Mouse (Mus musculus): Measurements from ENCODE around the gene Myzap.

Myzap gene

DNA sequence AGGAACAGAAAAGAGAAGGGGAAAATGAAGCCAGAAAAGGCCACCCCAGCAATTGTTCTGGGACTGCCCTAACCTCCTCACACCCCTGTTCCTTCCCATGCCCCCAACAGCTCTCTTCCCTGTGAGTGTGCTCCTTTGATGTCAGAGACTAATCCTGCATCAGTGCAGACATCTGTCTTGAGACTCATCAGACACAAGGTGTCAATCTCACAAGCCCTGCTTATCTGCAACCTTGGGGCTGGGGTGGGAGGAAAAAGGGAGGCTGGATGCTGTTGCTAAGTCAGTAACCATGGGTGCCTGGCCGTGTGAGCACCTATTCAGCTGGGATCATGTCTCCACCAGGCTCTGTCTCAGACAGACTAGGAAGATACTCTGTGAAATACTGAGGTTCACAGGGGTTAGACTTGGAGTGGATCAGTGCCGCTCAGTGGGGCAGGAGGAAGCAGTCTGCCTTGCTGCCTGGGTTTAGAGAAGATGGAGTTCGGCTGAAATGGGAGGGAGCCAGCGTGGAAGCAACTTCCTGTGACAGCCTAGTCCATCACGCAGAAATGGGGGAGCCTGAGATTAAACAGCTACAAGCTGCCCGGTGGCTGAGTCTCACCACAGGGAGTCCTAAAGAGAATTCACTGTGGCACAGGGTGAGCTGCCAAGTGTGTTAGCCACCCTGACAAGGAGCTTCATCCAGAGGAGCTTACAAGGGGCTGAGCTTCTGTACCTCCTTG, 12.9 kb upstream of the Myzap start:
- no peak for DNase-seq (ENCODE audit: low read depth, low spot score)

DNA sequence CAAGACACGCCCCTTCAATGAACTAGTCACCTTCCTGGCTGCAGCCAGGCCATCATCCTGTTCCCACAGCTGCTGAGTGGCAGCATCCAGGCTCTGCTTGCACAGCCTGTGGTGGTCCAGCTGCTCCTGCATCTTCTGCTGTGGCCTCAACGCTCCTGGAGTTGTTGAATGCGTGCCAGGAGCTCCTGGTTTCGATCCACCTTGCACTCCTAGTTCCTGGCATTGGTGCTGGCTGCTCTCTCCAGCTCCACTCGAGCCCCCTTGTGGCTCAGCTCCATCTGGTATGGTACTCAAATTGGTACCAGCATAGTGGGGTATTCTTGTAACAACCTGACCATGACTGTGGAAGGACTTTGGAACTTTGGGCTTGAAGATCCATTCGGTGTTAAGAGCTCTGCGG, 7.7 kb upstream of the Myzap start:
- no peak for DNase-seq (ENCODE audit: low read depth, low spot score)

DNA sequence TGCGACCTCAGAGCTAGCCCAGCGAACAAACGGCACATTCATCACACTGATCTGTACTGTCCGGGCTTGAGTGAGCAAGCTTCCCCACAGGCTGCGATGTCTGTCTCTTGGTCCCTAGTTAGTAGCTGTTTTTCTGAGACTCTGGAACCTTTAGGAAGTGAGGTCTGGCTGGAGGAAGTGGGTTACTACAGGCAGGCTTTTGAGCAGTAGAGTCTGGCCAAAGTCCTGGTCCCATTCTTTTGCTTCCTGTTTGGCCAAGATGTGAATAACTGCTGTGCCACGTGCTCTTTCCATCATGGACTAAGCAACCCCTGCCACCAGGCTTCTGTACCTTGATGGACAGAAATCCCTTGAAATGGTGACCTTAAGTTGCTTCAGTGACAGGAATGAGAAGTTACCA, 4.7 kb upstream of the Myzap start:
- no peak for DNase-seq (ENCODE audit: low read depth, low spot score)

DNA sequence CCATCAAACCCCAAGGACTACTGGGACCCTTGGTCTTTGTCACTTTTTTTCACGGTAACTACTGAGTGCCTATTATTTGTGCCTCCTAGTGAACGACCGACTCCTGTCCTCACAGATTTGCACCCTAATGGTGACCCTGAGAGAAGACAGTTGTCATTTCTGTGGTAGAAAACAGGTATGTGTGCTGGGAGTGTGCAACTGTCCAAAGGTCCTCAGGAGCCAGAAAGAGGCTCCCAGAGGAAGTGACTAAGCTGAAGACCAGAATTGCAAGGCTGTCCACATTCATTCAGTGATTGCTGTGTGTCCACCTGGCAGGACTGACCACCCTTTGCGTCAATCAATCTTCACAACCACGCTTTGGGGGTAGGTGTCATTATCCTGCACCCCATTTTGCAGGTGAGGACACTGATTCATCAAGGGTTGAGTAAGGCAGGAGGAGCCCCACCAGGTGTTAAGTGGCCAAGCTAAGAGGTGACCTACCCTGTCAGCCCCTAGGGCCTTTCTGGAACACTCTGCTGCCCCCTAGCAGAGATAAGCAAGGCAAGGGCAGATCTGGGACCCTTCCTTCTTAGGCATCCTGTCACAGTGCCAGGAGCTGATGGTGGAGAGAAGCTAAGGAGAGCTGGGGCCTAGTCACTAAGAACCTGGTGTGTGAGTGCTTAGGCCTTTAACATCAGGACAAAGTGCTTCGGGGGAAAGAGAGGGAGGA, 571 bp upstream of the Myzap start:
- DNase-seq (ENCODE audit: low read depth, low spot score): no peak

DNA sequence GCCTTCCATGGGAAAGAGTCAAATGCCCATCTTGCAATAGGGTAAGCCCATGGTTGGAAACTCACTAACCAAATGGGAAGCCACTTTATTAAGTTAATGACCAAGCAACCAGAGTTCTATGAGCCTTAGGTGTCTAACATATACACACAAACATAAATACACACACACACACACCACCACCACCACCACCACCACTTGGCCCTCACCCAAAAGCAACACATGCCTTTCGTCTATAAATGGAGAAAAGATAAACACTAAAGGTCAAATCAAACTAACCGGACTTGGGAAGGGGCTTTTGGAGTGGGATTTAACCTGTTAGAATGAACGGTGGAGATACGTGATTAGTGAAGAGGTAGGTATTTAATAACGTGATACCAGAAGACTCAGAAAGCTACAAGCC, 1.1 kb downstream of the Myzap start:
- DNase-seq (ENCODE audit: low read depth, low spot score): no peak

DNA sequence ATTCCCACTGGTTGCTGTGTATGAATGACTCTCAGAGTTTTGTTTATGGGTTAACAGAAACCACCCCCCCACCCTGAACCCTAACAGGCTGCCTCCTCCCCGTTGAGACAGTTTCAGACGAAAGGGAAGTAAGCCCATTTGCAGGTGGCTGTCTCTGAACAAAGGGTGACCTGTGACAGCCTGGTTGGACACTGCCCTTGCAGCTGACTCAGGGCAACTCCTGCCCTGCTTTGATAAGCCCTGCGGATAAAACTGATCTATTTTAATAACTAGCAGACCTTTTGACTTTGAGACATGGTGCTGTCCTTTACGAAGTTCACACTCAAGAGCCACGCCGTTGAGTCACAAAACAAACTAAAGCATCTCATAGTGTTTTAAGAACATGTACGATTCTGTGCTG, 2.4 kb downstream of the Myzap start:
- DNase-seq (ENCODE audit: low read depth, low spot score): no peak

DNA sequence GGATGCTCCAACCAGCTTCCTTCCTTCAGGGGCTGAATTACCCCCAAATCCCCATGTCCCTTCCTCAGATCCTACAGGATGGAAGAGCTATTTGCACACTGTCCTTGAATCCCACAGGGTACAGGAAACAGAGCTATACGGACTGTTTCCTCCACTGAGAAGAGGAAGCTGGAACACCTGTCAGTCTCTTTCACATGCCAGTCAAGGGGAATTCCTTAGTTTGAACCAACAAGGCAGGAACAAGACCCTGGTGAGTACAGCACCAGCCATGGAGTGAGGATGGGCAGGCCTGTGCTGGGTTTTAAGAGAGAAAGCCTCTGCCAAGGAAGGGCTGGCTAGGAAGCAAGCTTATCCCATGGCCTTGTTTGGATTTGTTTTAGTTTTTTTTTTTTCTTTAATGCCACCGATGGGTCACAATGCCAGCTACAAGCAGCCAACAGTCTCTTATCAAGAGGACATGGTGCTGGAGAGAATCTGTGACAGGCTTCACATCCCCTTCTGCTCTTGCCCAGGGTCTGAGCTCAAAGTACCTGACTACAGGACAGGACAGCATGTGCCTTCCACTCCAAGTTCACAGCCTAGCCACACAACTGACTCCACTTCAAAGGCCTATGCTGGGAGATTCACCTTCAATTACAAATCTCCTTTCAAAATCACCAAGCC, 3.1 kb downstream of the Myzap start:
- no peak for DNase-seq (ENCODE audit: low read depth, low spot score)

DNA sequence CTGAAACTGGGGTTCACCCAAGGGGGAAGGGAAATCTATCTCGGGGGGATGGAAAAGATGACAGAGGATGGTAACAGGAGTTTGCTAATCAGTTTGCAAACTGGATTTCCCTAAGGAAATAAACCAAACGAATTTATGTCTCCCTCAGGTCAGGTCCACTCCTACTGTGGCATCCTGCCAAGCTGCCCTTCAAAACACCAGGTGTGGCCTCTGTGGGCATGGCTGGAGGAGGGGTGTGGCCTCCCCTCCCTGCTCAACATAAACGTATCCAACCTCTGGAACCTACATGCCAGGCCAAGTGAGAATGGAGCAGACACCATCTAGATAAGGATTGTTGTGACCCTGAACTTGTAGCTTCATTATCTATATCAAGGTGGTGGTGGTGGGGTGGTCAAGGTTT, 5.8 kb downstream of the Myzap start:
- no peak for DNase-seq (ENCODE audit: low read depth, low spot score)

DNA sequence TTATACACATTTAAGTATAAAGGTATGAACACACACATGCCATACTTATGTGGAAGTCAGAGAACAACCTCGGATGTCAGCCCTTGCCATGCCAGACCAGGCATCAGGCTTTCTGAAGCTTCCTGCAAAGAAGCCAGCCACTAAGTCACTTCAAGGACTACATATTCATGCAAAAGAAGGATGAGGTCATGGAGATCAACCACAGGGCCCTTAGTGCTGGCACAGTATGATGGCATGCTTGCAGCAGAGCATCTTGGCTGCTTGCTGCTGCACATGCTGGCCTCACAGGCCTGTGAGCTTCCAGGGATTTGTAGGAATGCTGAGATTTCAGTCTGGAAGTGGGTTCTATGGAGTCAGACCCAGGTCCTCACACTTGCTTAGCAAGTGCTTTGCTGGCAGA, 9.4 kb downstream of the Myzap start:
- DNase-seq (ENCODE audit: low read depth, low spot score): no peak

DNA sequence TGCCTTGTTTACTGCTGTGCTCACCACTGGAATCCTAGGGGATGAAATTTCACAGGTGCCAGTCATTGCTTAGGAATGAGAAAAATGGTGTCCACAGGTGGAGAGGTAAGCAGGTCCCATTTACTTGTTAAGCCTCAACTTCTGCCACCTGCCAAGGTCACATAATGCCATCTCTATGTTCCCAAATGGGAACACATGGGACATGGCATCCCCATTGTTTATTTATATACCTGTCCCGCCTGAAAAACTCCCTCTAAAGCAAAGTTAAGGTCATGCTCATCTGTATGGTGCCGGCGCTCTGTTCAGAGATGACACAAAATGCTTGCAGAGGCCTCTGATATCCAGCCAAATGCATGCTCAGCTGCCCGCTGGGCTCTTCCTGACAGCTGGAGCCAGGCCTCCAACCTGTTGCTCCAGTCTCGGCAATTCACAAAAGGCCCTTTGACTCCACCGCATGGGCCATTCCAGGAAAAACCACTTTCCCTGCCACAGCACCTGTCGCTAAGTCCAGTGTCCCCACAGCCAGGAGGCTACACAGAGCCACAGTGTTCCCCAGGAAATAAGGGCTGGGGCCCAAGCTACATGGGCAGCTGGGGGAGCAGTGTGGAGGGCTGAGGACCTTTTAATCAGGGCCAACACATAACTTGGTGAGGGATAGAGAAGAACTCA, 13.1 kb downstream of the Myzap start:
- DNase-seq (ENCODE audit: low read depth, low spot score): no peak

DNA sequence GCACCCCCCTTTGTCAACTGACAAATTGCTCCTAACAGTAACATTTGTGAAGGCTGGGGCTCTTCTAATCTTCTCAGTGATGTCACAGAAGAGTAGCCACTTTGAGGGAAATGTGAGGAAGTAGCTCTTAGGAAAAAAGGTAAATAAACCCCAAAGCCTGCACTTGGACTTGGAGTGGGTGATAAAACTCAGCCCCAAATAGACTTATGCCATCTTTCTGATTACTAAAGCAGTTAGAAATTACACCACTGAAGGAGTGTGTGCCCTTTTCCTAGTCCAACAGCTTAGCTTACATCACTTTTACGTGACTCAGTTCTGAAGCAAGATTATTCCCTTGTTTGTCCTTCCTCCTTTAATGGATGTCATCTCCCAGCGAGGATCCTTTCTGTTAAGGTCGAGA, 17.7 kb downstream of the Myzap start:
- no peak for DNase-seq (ENCODE audit: low read depth, low spot score)

DNA sequence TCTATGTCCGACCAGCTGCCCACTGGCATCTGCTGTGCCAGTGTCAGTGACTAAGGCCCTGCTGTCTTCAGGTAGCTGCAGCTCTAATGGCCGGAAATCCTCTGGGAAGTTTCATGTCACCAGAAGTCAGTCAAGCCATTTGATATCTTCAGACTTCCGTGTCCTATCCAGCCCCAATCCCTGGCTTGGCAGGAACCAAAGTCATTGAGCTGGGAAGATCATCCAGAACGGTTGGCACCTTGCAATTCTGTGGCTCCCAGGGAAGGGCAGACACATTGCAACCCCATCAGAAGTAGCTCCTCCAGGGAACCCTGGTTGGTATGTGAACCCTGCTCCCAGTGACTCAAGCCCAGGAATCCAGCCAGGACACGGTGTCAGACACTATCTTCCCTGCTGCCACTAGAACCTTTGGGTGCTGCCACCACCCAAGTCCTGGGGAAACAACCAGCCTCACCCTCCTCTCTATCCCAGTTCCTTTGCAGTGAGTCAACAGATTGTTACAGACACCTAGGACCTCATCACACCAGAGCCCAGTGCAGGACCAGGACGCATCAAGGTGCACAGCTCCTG, 18.3 kb downstream of the Myzap start:
- DNase-seq (ENCODE audit: low read depth, low spot score): no peak

DNA sequence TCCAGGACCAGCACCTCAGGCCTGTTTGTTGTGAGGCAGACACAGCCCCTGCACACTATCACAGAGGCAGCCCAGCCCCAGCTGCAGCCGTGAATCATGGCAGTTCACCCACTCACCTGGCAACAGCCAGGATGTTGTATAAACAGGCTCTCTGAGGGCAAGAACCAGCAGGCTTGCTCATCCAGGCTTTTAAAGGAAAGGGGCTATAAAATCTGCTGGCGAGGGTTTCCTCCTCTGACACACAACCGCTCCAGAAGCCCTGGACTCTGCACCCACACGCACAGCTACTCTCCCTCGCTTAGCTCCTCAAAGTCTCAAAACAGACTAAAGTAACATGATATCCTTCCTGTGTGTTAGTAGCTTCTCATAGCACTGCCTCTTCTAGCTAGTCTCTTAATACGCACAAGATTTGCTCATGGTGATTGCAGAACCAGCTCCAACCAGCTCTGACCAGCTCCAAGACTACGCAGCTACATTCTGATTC, 21.0 kb downstream of the Myzap start:
- DNase-seq (ENCODE audit: low read depth, low spot score): no peak

DNA sequence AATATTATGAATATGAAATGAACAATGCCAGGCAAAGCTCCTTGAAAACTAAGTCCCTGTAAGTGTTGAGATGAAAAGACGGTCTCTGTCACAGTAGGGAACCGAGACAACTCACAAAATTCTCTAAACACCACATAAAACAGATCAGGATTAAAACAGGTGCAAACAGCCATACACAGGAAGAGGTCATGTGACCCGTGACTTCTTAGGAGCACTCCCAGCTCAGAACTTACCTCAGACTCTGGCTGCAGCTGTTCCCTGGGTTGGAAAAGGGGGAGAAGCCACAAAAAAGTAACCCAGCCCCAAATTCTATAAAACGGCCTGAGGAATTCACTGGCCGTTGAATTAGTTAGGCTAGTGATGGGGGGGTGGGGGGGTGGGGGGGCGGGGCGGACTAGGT, 22.0 kb downstream of the Myzap start:
- DNase-seq (ENCODE audit: low read depth, low spot score): no peak

DNA sequence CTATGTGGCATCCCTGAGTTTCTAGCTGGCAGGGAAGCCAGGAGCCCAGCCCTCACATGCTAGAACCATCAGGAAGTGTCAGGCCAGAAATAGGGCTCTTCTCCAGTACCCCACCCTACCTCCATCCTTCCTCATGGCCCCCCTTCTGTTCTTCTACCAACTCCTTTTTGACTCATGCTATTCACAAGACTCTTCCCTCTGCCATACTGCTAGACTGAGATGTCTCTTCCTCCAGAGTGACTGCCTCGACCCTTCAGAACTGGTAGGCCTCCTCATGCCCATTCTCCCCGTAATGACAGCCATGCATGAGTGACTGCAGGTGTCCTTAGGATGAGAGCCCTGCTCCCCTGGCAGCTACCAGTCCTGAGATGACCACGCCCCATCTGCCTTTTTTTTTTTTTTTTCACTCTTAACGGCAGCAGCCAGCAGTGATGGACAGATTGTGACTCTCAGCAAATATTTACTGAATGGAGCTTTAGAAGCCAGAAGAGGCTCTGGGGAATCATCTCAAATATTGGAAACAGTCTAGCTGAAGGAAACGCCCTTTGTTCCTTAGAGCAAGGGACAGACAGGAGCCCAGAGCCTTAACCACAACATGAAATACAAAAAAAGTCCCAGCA, 23.7 kb downstream of the Myzap start:
- no peak for DNase-seq (ENCODE audit: low read depth, low spot score)

DNA sequence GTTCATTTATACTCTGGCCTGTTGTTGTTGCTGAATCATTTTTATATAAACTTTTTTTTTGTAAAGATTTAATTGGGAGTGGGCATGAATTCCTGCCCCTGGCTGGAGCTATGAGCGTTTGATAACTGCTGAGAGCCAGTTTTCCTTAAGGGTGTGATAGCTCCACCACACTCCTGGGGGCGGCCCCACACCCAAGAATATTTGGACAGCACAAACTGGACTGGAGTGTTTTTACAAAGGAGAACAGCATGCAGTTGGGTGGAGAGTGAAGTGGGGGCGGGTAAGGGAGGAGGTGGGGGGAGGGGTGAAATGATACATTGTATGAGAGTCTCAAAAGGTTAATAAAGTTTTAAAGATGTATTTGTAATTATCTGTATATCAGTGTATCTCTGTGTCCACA, 24.8 kb downstream of the Myzap start:
- DNase-seq (ENCODE audit: low read depth, low spot score): no peak

DNA sequence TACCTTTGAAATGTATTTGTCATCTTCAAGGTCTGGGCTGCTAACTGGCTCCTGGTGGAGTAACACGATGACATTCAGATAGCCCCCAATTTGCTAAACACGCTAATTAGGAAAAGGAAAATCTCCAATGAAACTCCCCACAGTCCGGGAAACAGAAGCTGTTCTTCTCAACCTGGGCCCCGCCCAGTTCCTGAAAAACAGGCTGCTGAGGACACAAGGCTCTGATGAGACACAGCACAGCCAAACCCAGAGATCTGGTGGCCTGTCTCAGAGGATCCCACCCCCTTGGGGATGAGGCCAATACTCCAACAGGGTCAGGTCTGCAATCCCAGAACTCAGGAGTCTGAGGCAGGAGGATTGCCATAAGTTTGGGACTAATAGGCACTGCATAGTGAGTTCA, 25.4 kb downstream of the Myzap start:
- no peak for DNase-seq (ENCODE audit: low read depth, low spot score)

DNA sequence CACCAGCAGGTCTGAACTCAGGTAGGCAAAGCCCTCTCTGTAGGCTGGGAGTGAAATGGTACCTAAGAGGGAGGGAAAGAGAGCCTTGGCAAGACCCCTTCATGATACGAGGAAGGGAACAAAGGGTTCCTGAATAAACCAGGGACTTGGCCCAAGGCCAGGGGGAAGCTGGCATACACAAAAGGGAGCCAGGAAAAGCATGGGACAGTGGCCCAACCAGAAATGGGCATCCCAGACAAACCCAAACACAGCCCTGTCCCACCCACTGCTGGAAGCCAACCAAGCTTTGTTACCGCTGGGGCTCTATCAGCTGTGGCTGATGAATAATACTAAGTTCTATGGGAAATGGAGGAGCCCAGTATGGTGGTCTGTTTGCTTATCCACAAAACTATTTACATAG, 34.4 kb downstream of the Myzap start:
- no peak for DNase-seq (ENCODE audit: low read depth, low spot score)

DNA sequence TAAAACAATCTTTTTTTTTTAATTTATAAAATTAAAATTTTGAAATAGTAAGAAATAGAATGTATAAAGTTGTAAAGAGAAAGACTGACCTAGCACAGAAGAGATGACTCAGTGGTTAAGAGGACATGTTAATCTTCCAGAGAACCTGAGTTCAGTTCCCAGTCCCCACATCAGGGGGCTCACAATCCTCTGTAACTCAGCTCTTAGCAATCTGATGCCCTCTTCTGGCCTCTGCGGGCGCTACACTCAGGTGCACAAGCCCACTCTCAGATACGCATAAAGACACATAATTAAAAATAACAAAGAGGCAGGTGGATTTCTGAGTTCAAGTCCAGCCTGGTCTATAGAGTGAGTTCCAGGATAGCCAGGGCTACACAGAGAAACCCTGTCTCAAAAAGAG, 38.2 kb downstream of the Myzap start:
- no peak for DNase-seq (ENCODE audit: low read depth, low spot score)

DNA sequence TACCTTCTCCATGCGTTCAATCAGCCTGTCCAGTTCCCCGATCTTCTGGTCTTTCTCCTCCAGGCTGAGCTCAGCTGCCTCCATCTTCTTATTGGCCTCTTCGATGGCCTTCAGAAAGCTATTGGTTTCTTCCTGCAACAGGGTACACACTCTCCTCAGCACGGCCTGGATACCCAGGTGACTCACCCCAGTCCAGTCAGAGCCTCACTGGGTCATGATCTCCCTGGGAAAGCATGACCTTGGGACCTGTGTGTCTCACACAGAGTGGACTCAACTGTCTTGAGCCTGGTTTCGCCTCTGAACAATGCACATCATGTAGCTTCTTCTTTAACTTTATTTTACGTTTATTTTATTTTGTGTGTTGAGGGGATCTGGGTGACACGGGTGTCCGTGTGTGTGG, 42.0 kb downstream of the Myzap start:
- DNase-seq (ENCODE audit: low read depth, low spot score): no peak

DNA sequence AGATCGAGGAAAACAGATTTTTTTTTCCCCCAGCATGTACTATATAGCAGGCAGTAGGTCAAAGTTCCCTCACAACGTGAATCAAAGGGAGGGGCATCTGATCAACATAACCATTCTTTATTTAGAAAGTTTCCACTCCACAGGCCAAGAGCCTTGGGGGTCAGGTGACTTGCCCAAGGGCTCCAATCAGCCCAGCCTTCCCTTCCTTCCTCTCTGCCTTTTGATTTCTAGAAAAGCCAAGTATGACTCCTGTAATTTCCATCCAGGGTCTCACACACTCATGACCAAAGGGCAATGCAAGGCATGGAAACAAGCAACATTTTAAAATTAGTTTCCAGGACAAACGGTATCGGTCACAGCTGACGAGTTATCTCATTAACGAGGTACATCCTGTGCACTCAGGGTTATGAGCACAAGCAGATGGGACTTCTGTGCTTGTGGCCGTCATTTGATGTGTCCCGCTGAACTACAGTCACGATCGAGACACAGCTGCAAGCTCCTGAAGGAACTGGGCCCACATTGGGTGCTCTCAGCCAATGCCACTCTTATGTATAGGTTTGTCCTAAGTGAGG, 44.4 kb downstream of the Myzap start:
- DNase-seq (ENCODE audit: low read depth, low spot score): no peak

All from brain, embryonic 18.5 days (tissue).